Mouse (Mus musculus) limb, embryonic 14.5 days (tissue): ENCODE data around the gene Ahdc1. TPM values are rescaled to one million over a fixed set of nuclear protein-coding genes. Genes with fewer than 3 reads are reported as not detected.

Experiments
- ATAC-seq: fragments of 200-750 bp; cut with Nextera tagmentation; 2 replicates; pipeline ENCODE4 v1.8.0; 2017; ENCODE audit warnings: low read depth, moderate number of reproducible peaks, moderate TSS enrichment; ENCODE audit not compliant: low FRiP score
- DNase-seq: peaks from one replicate; pipeline ENCODE4 v3.0.0-alpha.2; 2015; ENCODE audit warnings: low spot score
- H3K27ac ChIP-seq: fragments of 300-500 bp; sonication (generic); replicated peaks from 2 replicates; pipeline ENCODE4 v1.5.1; 2014; ENCODE audit warnings: low read depth, mild to moderate bottlenecking, low read length, moderate library complexity, mixed read lengths
- H3K27me3 ChIP-seq: fragments of 300-500 bp; sonication (generic); 2 replicates; pipeline ENCODE4 v1.6.1; 2014; ENCODE audit warnings: low read length, mixed read lengths; ENCODE audit not compliant: control insufficient read depth, insufficient read depth
- H3K36me3 ChIP-seq: fragments of 300-500 bp; sonication (generic); 2 replicates; pipeline ENCODE4 v1.6.1; 2014; ENCODE audit warnings: mild to moderate bottlenecking, low read length, moderate library complexity, mixed read lengths; ENCODE audit not compliant: control insufficient read depth, insufficient read depth
- H3K4me1 ChIP-seq: fragments of 300-500 bp; sonication (generic); 2 replicates; pipeline ENCODE4 v1.6.1; 2014; ENCODE audit warnings: antibody characterized with exemption, low read length, mixed read lengths; ENCODE audit not compliant: control insufficient read depth, insufficient read depth
- H3K4me2 ChIP-seq: fragments of 300-500 bp; sonication (generic); replicated peaks from 2 replicates; pipeline ENCODE4 v1.6.1; 2014; ENCODE audit warnings: low read depth, mild to moderate bottlenecking, low read length, moderate library complexity; ENCODE audit not compliant: severe bottlenecking
- H3K4me3 ChIP-seq: fragments of 300-500 bp; sonication (generic); replicated peaks from 2 replicates; pipeline ENCODE4 v1.5.1; 2014; ENCODE audit warnings: low read length
- H3K9ac ChIP-seq: fragments of 300-500 bp; sonication (generic); 2 replicates; pipeline ENCODE4 v1.6.1; 2014; ENCODE audit warnings: mild to moderate bottlenecking, low read depth, low read length, moderate library complexity; ENCODE audit not compliant: severe bottlenecking
- H3K9me3 ChIP-seq: fragments of 300-500 bp; sonication (generic); 2 replicates; pipeline ENCODE4 v1.6.1; 2016; ENCODE audit warnings: low read length; ENCODE audit not compliant: control insufficient read depth
- POLR2A ChIP-seq: fragments of 200-500 bp; IDR thresholded peaks from 2 replicates; pipeline ENCODE4 v1.8.0; 2012; ENCODE audit warnings: inconsistent platforms, mild to moderate bottlenecking, moderate library complexity, borderline replicate concordance; ENCODE audit not compliant: insufficient read depth, insufficient read length; ENCODE audit errors: extremely low read depth
- WGBS: fragments of 180-500 bp; shearing (Covaris S2); extraction: QIAGEN DNeasy Blood & Tissue Kit; methylation state at CpG from one replicate; pipeline ENCODE4 v1.1.7; 2014; 5-methylcytosine and 5-hydroxymethylcytosine counted together
- polyA plus RNA-seq, 2 experiments: library from polyadenylated mRNA; depleted of rRNA in 1 of 2; stranded (reverse) in 1 of 2; unstranded in 1 of 2; fragments of >200 nt; fragmentation: Nextera tagmentation in 1 of 2; extraction: Ambion mirVana in 1 of 2; gene quantifications; 2 replicates each; pipeline versions ENCODE4 v1.2.1 to v1.2.3; 2012 to 2014

The Ahdc1 gene
- polyA plus RNA-seq, 2 experiments = 12.9 to 29.6 TPM

- no peak overlapping the region for H3K9ac ChIP-seq
- H3K4me3 ChIP-seq = no peak overlapping the region
- 60% methylated on average over 5 of the region's 5 CpGs for WGBS
- peaks cover 50% of the 10 kb centered on the region for H3K36me3 ChIP-seq
- TF ChIP-seq POLR2A = no peak
- peaks cover 9% of the 10 kb centered on the region for H3K4me1 ChIP-seq
- H3K9me3 ChIP-seq = no peaks in the 10 kb centered on the region
- no peak overlapping the region for H3K27ac ChIP-seq
- H3K27me3 ChIP-seq = no peaks in the 10 kb centered on the region
- no peak for DNase-seq
- no peak overlapping the region for H3K4me2 ChIP-seq
- ATAC-seq = no peak
Observed at GRCm38 (mm10) chr4:133078947-133079346, 67.9 kb downstream of the Ahdc1 start.

GRCm38 (mm10) chr4:133079416-133080113, 68.5 kb downstream of the Ahdc1 start:
- H3K4me1 ChIP-seq = peaks cover 10% of the 10 kb centered on the region
- 50% methylated on average over 7 of the region's 7 CpGs for WGBS
- DNase-seq (no peak), ATAC-seq (no peak)
- no peak for TF ChIP-seq POLR2A
- H3K9me3 ChIP-seq = no peaks in the 10 kb centered on the region
- no peak overlapping the region for H3K27ac ChIP-seq
- H3K4me3 ChIP-seq = no peak overlapping the region
- no peak overlapping the region for H3K9ac ChIP-seq
- peaks cover 44% of the 10 kb centered on the region for H3K36me3 ChIP-seq
- H3K4me2 ChIP-seq = no peak overlapping the region
- H3K27me3 ChIP-seq = no peaks in the 10 kb centered on the region

- H3K4me1 ChIP-seq = peaks cover 22% of the 10 kb centered on the region
- peaks cover 34% of the 10 kb centered on the region for H3K36me3 ChIP-seq
- H3K4me3 ChIP-seq = no peak overlapping the region
- H3K27ac ChIP-seq = no peak overlapping the region
- ATAC-seq = no peak
- 89% methylated on average over 3 of the region's 3 CpGs for WGBS
- no peak for TF ChIP-seq POLR2A
- no peaks in the 10 kb centered on the region for H3K9me3 ChIP-seq
- no peak overlapping the region for H3K4me2 ChIP-seq
- no peak overlapping the region for H3K9ac ChIP-seq
- H3K27me3 ChIP-seq = no peaks in the 10 kb centered on the region
- DNase-seq = no peak
Observed at GRCm38 (mm10) chr4:133080862-133081261, 69.8 kb downstream of the Ahdc1 start.

- H3K4me2 ChIP-seq = no peak overlapping the region
- no peak for ATAC-seq
- H3K36me3 ChIP-seq = peaks cover 29% of the 10 kb centered on the region
- no peak overlapping the region for H3K9ac ChIP-seq
- H3K4me1 ChIP-seq = peaks cover 30% of the 10 kb centered on the region
- DNase-seq = no peak
- no peak for TF ChIP-seq POLR2A
- H3K4me3 ChIP-seq = no peak overlapping the region
- WGBS = 74% methylated on average over 6 of the region's 6 CpGs
- H3K27ac ChIP-seq = no peak overlapping the region
- H3K27me3 ChIP-seq = no peaks in the 10 kb centered on the region
- no peaks in the 10 kb centered on the region for H3K9me3 ChIP-seq
Observed at GRCm38 (mm10) chr4:133082216-133082773, 71.2 kb downstream of the Ahdc1 start.

GRCm38 (mm10) chr4:133083991-133084861, 73.2 kb downstream of the Ahdc1 start:
- no peaks in the 10 kb centered on the region for H3K27me3 ChIP-seq
- peak overlapping the region; percentile 6 for H3K27ac ChIP-seq
- no peak overlapping the region for H3K4me3 ChIP-seq
- TF ChIP-seq POLR2A = no peak
- no peaks in the 10 kb centered on the region for H3K9me3 ChIP-seq
- peak overlapping the region; percentile 96 for H3K4me2 ChIP-seq
- H3K36me3 ChIP-seq = peaks cover 12% of the 10 kb centered on the region; the same call in 1 of the 2 replicates
- peak; percentile 19; the same call in 1 of the 2 replicates for ATAC-seq
- peak; percentile 51 for DNase-seq
- WGBS = 2% methylated on average over 3 of the region's 3 CpGs
- peaks cover 41% of the 10 kb centered on the region for H3K4me1 ChIP-seq
- H3K9ac ChIP-seq = no peak overlapping the region
